Mouse (Mus musculus): ENCODE results near the gene Clpx.
"Not testable (repeated sequence)": the region's sequence is repeated elsewhere in the genome, so short reads cannot be mapped to it uniquely, and the experiment has no call there.

The Clpx gene

GRCm38 (mm10) chr9:65293973-65294715 is at the start of gene Clpx:
Clpx (plus strand) TSS chr9:65294260.
- peak; percentile 93 for DNase-seq (ENCODE audit: extremely low read depth, low read depth)

- no peak for DNase-seq (ENCODE audit: extremely low read depth, low read depth)
Observed at GRCm38 (mm10) chr9:65247502-65248376, 46.3 kb upstream of the Clpx start.

GRCm38 (mm10) chr9:65248377-65248690 is 45.7 kb upstream of the Clpx start:
- no peak for DNase-seq (ENCODE audit: extremely low read depth, low read depth)

GRCm38 (mm10) chr9:65252026-65252425 is 42.0 kb upstream of the Clpx start:
- no peak for DNase-seq (ENCODE audit: extremely low read depth, low read depth)

GRCm38 (mm10) chr9:65255906-65256600 is 38.0 kb upstream of the Clpx start:
- DNase-seq (ENCODE audit: extremely low read depth, low read depth) = no peak

- no peak for DNase-seq (ENCODE audit: extremely low read depth, low read depth)
Observed at GRCm38 (mm10) chr9:65257218-65257910, 36.7 kb upstream of the Clpx start.

- DNase-seq (ENCODE audit: extremely low read depth, low read depth) = no peak
Observed at GRCm38 (mm10) chr9:65259366-65259765, 34.7 kb upstream of the Clpx start.

GRCm38 (mm10) chr9:65261591-65262230 is 32.3 kb upstream of the Clpx start:
- DNase-seq (ENCODE audit: extremely low read depth, low read depth) = no peak

- no peak for DNase-seq (ENCODE audit: extremely low read depth, low read depth)
Observed at GRCm38 (mm10) chr9:65262641-65263120, 31.4 kb upstream of the Clpx start.

- DNase-seq (ENCODE audit: extremely low read depth, low read depth) = no peak
Observed at GRCm38 (mm10) chr9:65264959-65265358, 29.1 kb upstream of the Clpx start, which contains the start of gene Cilp. Cilp (plus strand) TSS chr9:65265180.

- no peak for DNase-seq (ENCODE audit: extremely low read depth, low read depth)
Observed at GRCm38 (mm10) chr9:65267742-65268515, 26.1 kb upstream of the Clpx start.

GRCm38 (mm10) chr9:65273048-65273809 is 20.8 kb upstream of the Clpx start:
- no peak for DNase-seq (ENCODE audit: extremely low read depth, low read depth)

GRCm38 (mm10) chr9:65273873-65274272 is 20.2 kb upstream of the Clpx start:
- no peak for DNase-seq (ENCODE audit: extremely low read depth, low read depth)

- DNase-seq (ENCODE audit: extremely low read depth, low read depth) = not testable (repeated sequence)
Observed at GRCm38 (mm10) chr9:65274851-65275250, 19.2 kb upstream of the Clpx start.

GRCm38 (mm10) chr9:65275810-65276530 is 18.1 kb upstream of the Clpx start:
- no peak for DNase-seq (ENCODE audit: extremely low read depth, low read depth)

GRCm38 (mm10) chr9:65281536-65282151 is 12.4 kb upstream of the Clpx start:
- DNase-seq (ENCODE audit: extremely low read depth, low read depth) = no peak

- DNase-seq (ENCODE audit: extremely low read depth, low read depth) = peak; percentile 40
Observed at GRCm38 (mm10) chr9:65283301-65283700, 10.8 kb upstream of the Clpx start.

GRCm38 (mm10) chr9:65288252-65288651 is 5.8 kb upstream of the Clpx start:
- peak; percentile 44 for DNase-seq (ENCODE audit: extremely low read depth, low read depth)
